Mouse (Mus musculus): Measurements from ENCODE around the gene 1700016K19Rik. TPM values are rescaled to one million over a fixed set of nuclear protein-coding genes. Genes with fewer than 3 reads are reported as not detected.

The 1700016K19Rik gene
- polyA plus RNA-seq, 1 experiment from 2014 or later = 10.8 TPM

- Histone ChIP-seq H3K27me3 (ENCODE audit: control insufficient read depth, insufficient read depth, low read depth, low read length) (no peaks in the 10 kb centered on the region), H3K4me2 (ENCODE audit: low read depth, low read length) (no peak overlapping the region), H3K9me3 (ENCODE audit: control insufficient read depth, low read length) (no peaks in the 10 kb centered on the region), H3K4me1 (replicated peaks; ENCODE audit: control insufficient read depth, insufficient read depth, low read length) (peaks cover 11% of the 10 kb centered on the region), H3K4me3 (ENCODE audit: low read length) (no peak overlapping the region), H3K27ac (ENCODE audit: low read length) (no peak overlapping the region), H3K9ac (ENCODE audit: low read length) (no peak overlapping the region), H3K36me3 (ENCODE audit: control insufficient read depth, insufficient read depth, low read length) (peaks cover 5% of the 10 kb centered on the region; the same call in 1 of the 2 replicates)
- ATAC-seq (ENCODE audit: low read depth) = no peak
- 65% methylated on average over 9 of the region's 9 CpGs for WGBS
Observed at GRCm38 (mm10) chr11:76020916-76021315, 21.2 kb downstream of the 1700016K19Rik start.

GRCm38 (mm10) chr11:76025080-76025583, 25.4 kb downstream of the 1700016K19Rik start:
- peaks cover 24% of the 10 kb centered on the region for H3K4me1 ChIP-seq (replicated peaks; ENCODE audit: control insufficient read depth, insufficient read depth, low read length)
- H3K27me3 ChIP-seq (ENCODE audit: control insufficient read depth, insufficient read depth, low read depth, low read length) = no peaks in the 10 kb centered on the region
- no peak overlapping the region for H3K27ac ChIP-seq (ENCODE audit: low read length)
- ATAC-seq (ENCODE audit: low read depth) = no peak
- WGBS = 54% methylated on average over 7 of the region's 7 CpGs
- H3K4me2 ChIP-seq (ENCODE audit: low read depth, low read length) = 0 out of 2 replicates have a peak overlapping the region, but pooled peaks have one; percentile 78
- peaks cover 5% of the 10 kb centered on the region; the same call in 1 of the 2 replicates for H3K36me3 ChIP-seq (ENCODE audit: control insufficient read depth, insufficient read depth, low read length)
- peak overlapping the region; percentile 86 for H3K4me3 ChIP-seq (ENCODE audit: low read length)
- no peaks in the 10 kb centered on the region for H3K9me3 ChIP-seq (ENCODE audit: control insufficient read depth, low read length)
- H3K9ac ChIP-seq (ENCODE audit: low read length) = no peak overlapping the region

- WGBS = 3% methylated on average over 13 of the region's 14 CpGs
- Histone ChIP-seq H3K4me1 (replicated peaks; ENCODE audit: control insufficient read depth, insufficient read depth, low read length) (peaks cover 24% of the 10 kb centered on the region), H3K36me3 (ENCODE audit: control insufficient read depth, insufficient read depth, low read length) (peaks cover 5% of the 10 kb centered on the region; the same call in 1 of the 2 replicates), H3K4me3 (ENCODE audit: low read length) (peak overlapping the region; percentile 86), H3K4me2 (ENCODE audit: low read depth, low read length) (peak overlapping the region; percentile 78), H3K27me3 (ENCODE audit: control insufficient read depth, insufficient read depth, low read depth, low read length) (no peaks in the 10 kb centered on the region), H3K27ac (ENCODE audit: low read length) (peak overlapping the region; percentile 70), H3K9ac (ENCODE audit: low read length) (peak overlapping the region; percentile 88), H3K9me3 (ENCODE audit: control insufficient read depth, low read length) (no peaks in the 10 kb centered on the region)
- peak; percentile 20; the same call in 1 of the 2 replicates for ATAC-seq (ENCODE audit: low read depth)
Observed at GRCm38 (mm10) chr11:76026527-76027138, 26.9 kb downstream of the 1700016K19Rik start.

GRCm38 (mm10) chr11:76027139-76028071, 27.7 kb downstream of the 1700016K19Rik start, which contains the start of gene Rflnb:
Gene Rflnb (minus strand): TSS chr11:76027782.
- Histone ChIP-seq H3K4me2 (ENCODE audit: low read depth, low read length) (peak within 1 kb of the TSS; percentile 78), H3K36me3 (ENCODE audit: control insufficient read depth, insufficient read depth, low read length) (peaks cover 5% of the 10 kb centered on the region; the same call in 1 of the 2 replicates), H3K4me1 (replicated peaks; ENCODE audit: control insufficient read depth, insufficient read depth, low read length) (peaks cover 24% of the 10 kb centered on the region), H3K27ac (ENCODE audit: low read length) (peak within 1 kb of the TSS; percentile 74), H3K4me3 (ENCODE audit: low read length) (peak within 1 kb of the TSS; percentile 86), H3K9ac (ENCODE audit: low read length) (peak within 1 kb of the TSS; percentile 88), H3K27me3 (ENCODE audit: control insufficient read depth, insufficient read depth, low read depth, low read length) (no peaks in the 10 kb centered on the region), H3K9me3 (ENCODE audit: control insufficient read depth, low read length) (no peaks in the 10 kb centered on the region)
- ATAC-seq (ENCODE audit: low read depth) = peak; percentile 97
- WGBS = 0% methylated on average over 78 of the region's 112 CpGs

- H3K4me1 ChIP-seq (replicated peaks; ENCODE audit: control insufficient read depth, insufficient read depth, low read length) = peaks cover 24% of the 10 kb centered on the region
- H3K4me2 ChIP-seq (ENCODE audit: low read depth, low read length) = peak overlapping the region; percentile 78
- H3K9me3 ChIP-seq (ENCODE audit: control insufficient read depth, low read length) = no peaks in the 10 kb centered on the region
- peak overlapping the region; percentile 74 for H3K27ac ChIP-seq (ENCODE audit: low read length)
- 4% methylated on average over 10 of the region's 14 CpGs for WGBS
- peak overlapping the region; percentile 86 for H3K4me3 ChIP-seq (ENCODE audit: low read length)
- no peaks in the 10 kb centered on the region for H3K27me3 ChIP-seq (ENCODE audit: control insufficient read depth, insufficient read depth, low read depth, low read length)
- peaks cover 2% of the 10 kb centered on the region; the same call in 1 of the 2 replicates for H3K36me3 ChIP-seq (ENCODE audit: control insufficient read depth, insufficient read depth, low read length)
- peak overlapping the region; percentile 76 for H3K9ac ChIP-seq (ENCODE audit: low read length)
- peak; percentile 51 for ATAC-seq (ENCODE audit: low read depth)
Observed at GRCm38 (mm10) chr11:76028072-76028465, 28.4 kb downstream of the 1700016K19Rik start.

- H3K27ac ChIP-seq (ENCODE audit: low read length) = no peak overlapping the region
- no peak for ATAC-seq (ENCODE audit: low read depth)
- H3K4me2 ChIP-seq (ENCODE audit: low read depth, low read length) = no peak overlapping the region
- no peaks in the 10 kb centered on the region for H3K27me3 ChIP-seq (ENCODE audit: control insufficient read depth, insufficient read depth, low read depth, low read length)
- no peaks in the 10 kb centered on the region for H3K9me3 ChIP-seq (ENCODE audit: control insufficient read depth, low read length)
- WGBS = 65% methylated on average over 6 of the region's 6 CpGs
- H3K4me1 ChIP-seq (replicated peaks; ENCODE audit: control insufficient read depth, insufficient read depth, low read length) = no peaks in the 10 kb centered on the region; the same call in 1 of the 2 replicates
- H3K9ac ChIP-seq (ENCODE audit: low read length) = no peak overlapping the region
- H3K4me3 ChIP-seq (ENCODE audit: low read length) = no peak overlapping the region
- no peaks in the 10 kb centered on the region for H3K36me3 ChIP-seq (ENCODE audit: control insufficient read depth, insufficient read depth, low read length)
Observed at GRCm38 (mm10) chr11:76033359-76033758, 33.6 kb downstream of the 1700016K19Rik start.

GRCm38 (mm10) chr11:76033836-76034235, 34.1 kb downstream of the 1700016K19Rik start:
- H3K9ac ChIP-seq (ENCODE audit: low read length) = no peak overlapping the region
- H3K27me3 ChIP-seq (ENCODE audit: control insufficient read depth, insufficient read depth, low read depth, low read length) = no peaks in the 10 kb centered on the region
- no peaks in the 10 kb centered on the region for H3K4me1 ChIP-seq (replicated peaks; ENCODE audit: control insufficient read depth, insufficient read depth, low read length)
- no peak overlapping the region for H3K27ac ChIP-seq (ENCODE audit: low read length)
- no peaks in the 10 kb centered on the region for H3K9me3 ChIP-seq (ENCODE audit: control insufficient read depth, low read length)
- ATAC-seq (ENCODE audit: low read depth) = no peak
- 89% methylated on average over 4 of the region's 4 CpGs for WGBS
- H3K36me3 ChIP-seq (ENCODE audit: control insufficient read depth, insufficient read depth, low read length) = no peaks in the 10 kb centered on the region
- no peak overlapping the region for H3K4me2 ChIP-seq (ENCODE audit: low read depth, low read length)
- H3K4me3 ChIP-seq (ENCODE audit: low read length) = no peak overlapping the region

GRCm38 (mm10) chr11:76035182-76035581, 35.5 kb downstream of the 1700016K19Rik start:
- Histone ChIP-seq H3K4me3 (ENCODE audit: low read length) (no peak overlapping the region), H3K36me3 (ENCODE audit: control insufficient read depth, insufficient read depth, low read length) (no peaks in the 10 kb centered on the region), H3K27me3 (ENCODE audit: control insufficient read depth, insufficient read depth, low read depth, low read length) (no peaks in the 10 kb centered on the region), H3K27ac (ENCODE audit: low read length) (no peak overlapping the region), H3K9me3 (ENCODE audit: control insufficient read depth, low read length) (no peaks in the 10 kb centered on the region), H3K4me2 (ENCODE audit: low read depth, low read length) (no peak overlapping the region), H3K4me1 (replicated peaks; ENCODE audit: control insufficient read depth, insufficient read depth, low read length) (no peaks in the 10 kb centered on the region), H3K9ac (ENCODE audit: low read length) (no peak overlapping the region)
- ATAC-seq (ENCODE audit: low read depth) = no peak
- 80% methylated on average over 8 of the region's 8 CpGs for WGBS

Measured in lung, embryonic 16.5 days (tissue).